Mouse (Mus musculus) ES-Bruce4 (cell line): Measurements from ENCODE around the gene Dnaaf3.

Experiments
- CTCF ChIP-seq: IDR thresholded peaks from one replicate; pipeline ENCODE4 v1.8.1; 2011; ENCODE audit warnings: low read depth, low read length
- EP300 ChIP-seq: IDR thresholded peaks from 2 replicates; pipeline ENCODE4 v1.6.1; 2011; ENCODE audit warnings: low read depth, low read length; ENCODE audit not compliant: insufficient read depth
- POLR2A ChIP-seq: IDR thresholded peaks from one replicate; pipeline ENCODE4 v1.8.1; 2011; ENCODE audit warnings: low read length; ENCODE audit not compliant: insufficient read depth

DNA sequence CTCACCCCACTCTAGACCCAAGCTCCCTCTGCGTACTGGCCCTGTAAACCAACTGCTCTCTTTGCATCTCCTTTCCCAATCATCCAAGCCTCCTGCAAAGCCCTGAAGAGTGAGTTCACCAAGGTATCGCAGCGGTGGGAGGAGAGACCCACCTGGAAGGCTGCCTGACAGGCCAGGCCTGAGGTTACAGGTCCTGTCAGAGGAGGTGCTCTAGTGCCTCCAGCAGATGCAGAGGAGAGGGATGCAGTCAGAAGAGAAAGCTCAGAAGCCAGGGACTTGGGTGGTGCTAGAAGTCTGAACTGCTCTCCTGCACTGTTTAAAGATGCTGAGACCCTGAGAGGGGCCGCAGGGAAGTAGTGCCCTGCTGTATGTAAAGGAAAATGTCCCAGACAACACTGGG lies 33.2 kb downstream of the Dnaaf3 start:
- TF ChIP-seq CTCF: no peak
- TF ChIP-seq EP300: no peak
- TF ChIP-seq POLR2A: no peak
